In genomic region chr4:81962586-81962985, GRCm38 (mm10) we compare ENCODE assay signal across 20 mouse cellular contexts.
DNase-seq lines count a peak whose midpoint lies in the region; ATAC-seq and TF ChIP-seq lines count a peak whose summit lies in the region.
"Had no signal": no experiment of that assay in that cellular context is flagged by ENCODE, and none has a peak within 500 bp of the region (broad histone marks: within the 10 kb centered on the region; RNA-seq: fewer than 3 reads in every experiment).

No protein-coding gene starts in this region.

- no peaks in the 10 kb centered on the region for H3K9me3 ChIP-seq in forebrain, embryonic 13.5 days (replicated peaks)
- H3K9me3 ChIP-seq in forebrain, embryonic 11.5 days (ENCODE audit: control insufficient read depth, low read length) = no peaks in the 10 kb centered on the region
- H3K9me3 ChIP-seq in lung, embryonic 14.5 days (ENCODE audit: low read depth, low read length) = no peaks in the 10 kb centered on the region
- H3K9me3 ChIP-seq in midbrain, embryonic 15.5 days = no peaks in the 10 kb centered on the region
- H3K9me3 ChIP-seq in midbrain, embryonic 16.5 days (replicated peaks; ENCODE audit: control insufficient read depth, low read length, poor library complexity, severe bottlenecking) = 0 out of 2 replicates have a peak, but pooled peaks cover 2% of the 10 kb centered on the region
- H3K9me3 ChIP-seq in stomach, embryonic 16.5 days (replicated peaks; ENCODE audit: control insufficient read depth, low read length) = no peaks in the 10 kb centered on the region
- H3K9me3 ChIP-seq: embryonic facial prominence, embryonic 13.5 days; heart, embryonic 10.5 days; hindbrain, embryonic 12.5 days had no signal

- peak overlapping the region; percentile 41; the same call in 1 of the 2 replicates for H3K27ac ChIP-seq in forebrain, embryonic 13.5 days
- no peak overlapping the region for H3K27ac ChIP-seq in forebrain, embryonic 11.5 days (ENCODE audit: low read depth, low read length)
- peak overlapping the region; percentile 3; the same call in 1 of the 2 replicates for H3K27ac ChIP-seq in lung, embryonic 14.5 days (ENCODE audit: low read depth)
- H3K27ac ChIP-seq in midbrain, embryonic 15.5 days = no peak overlapping the region
- H3K27ac ChIP-seq in midbrain, embryonic 16.5 days (ENCODE audit: low read length) = no peak overlapping the region
- H3K27ac ChIP-seq in stomach, embryonic 16.5 days (ENCODE audit: low read length) = peak overlapping the region; percentile 55; the same call in 1 of the 2 replicates
- H3K27ac ChIP-seq: embryonic facial prominence, embryonic 13.5 days; heart, embryonic 10.5 days; hindbrain, embryonic 12.5 days had no signal

- peak; percentile 30; the same call in 1 of the 2 replicates for ATAC-seq in forebrain, embryonic 13.5 days
- no peak for ATAC-seq in forebrain, embryonic 11.5 days (replicated peaks; ENCODE audit: low FRiP score)
- no peak for ATAC-seq in lung, embryonic 14.5 days (ENCODE audit: insufficient read depth)
- ATAC-seq in midbrain, embryonic 15.5 days (replicated peaks) = peak; percentile 50; the same call in 1 of the 2 replicates
- ATAC-seq in midbrain, embryonic 16.5 days = no peak
- ATAC-seq in stomach, embryonic 16.5 days (ENCODE audit: insufficient read depth, low FRiP score) = no peak
- ATAC-seq: hindbrain, embryonic 16.5 days had no signal

- H3K4me1 ChIP-seq in forebrain, embryonic 13.5 days = peaks cover 8% of the 10 kb centered on the region; the same call in 1 of the 2 replicates
- H3K4me1 ChIP-seq in forebrain, embryonic 11.5 days (replicated peaks; ENCODE audit: control insufficient read depth, insufficient read depth, low read length) = peaks cover under 1% of the 10 kb centered on the region
- no peaks in the 10 kb centered on the region for H3K4me1 ChIP-seq in lung, embryonic 14.5 days (ENCODE audit: insufficient read depth)
- H3K4me1 ChIP-seq in midbrain, embryonic 15.5 days = 0 out of 2 replicates have a peak, but pooled peaks cover 4% of the 10 kb centered on the region
- H3K4me1 ChIP-seq in midbrain, embryonic 16.5 days (ENCODE audit: control insufficient read depth, insufficient read depth, low read length) = no peaks in the 10 kb centered on the region
- no peaks in the 10 kb centered on the region; the same call in 1 of the 2 replicates for H3K4me1 ChIP-seq in stomach, embryonic 16.5 days (ENCODE audit: control insufficient read depth, insufficient read depth, low read length)

- no peaks in the 10 kb centered on the region for H3K27me3 ChIP-seq in forebrain, embryonic 13.5 days
- H3K27me3 ChIP-seq in forebrain, embryonic 11.5 days (ENCODE audit: control insufficient read depth, insufficient read depth, low read length) = no peaks in the 10 kb centered on the region
- no peaks in the 10 kb centered on the region for H3K27me3 ChIP-seq in lung, embryonic 14.5 days (ENCODE audit: insufficient read depth, low read length)
- no peaks in the 10 kb centered on the region for H3K27me3 ChIP-seq in midbrain, embryonic 15.5 days (replicated peaks)
- no peaks in the 10 kb centered on the region for H3K27me3 ChIP-seq in midbrain, embryonic 16.5 days (ENCODE audit: control insufficient read depth, insufficient read depth, low read depth, low read length)
- H3K27me3 ChIP-seq in stomach, embryonic 16.5 days (ENCODE audit: control insufficient read depth, insufficient read depth, low read length) = no peaks in the 10 kb centered on the region
- H3K27me3 ChIP-seq: embryonic facial prominence, embryonic 13.5 days; hindbrain, embryonic 12.5 days had no signal

- DNase-seq in forebrain, embryonic 11.5 days (ENCODE audit: low spot score) = no peak
- no peak for DNase-seq in lung, embryonic 14.5 days
- DNase-seq in lung, postnatal 36 days = no peak
- no peak for DNase-seq in frontal cortex, postnatal 36 days (ENCODE audit: low spot score in 2 of 2)
- DNase-seq: adrenal gland, postnatal 10 days; cerebellum, adult 11-12 months; cerebellum, adult 9-11 months; cerebellum, postnatal 36 days; gastrocnemius, postnatal 36 days; heart, adult 11 months; heart, postnatal 10 days; heart, postnatal 4 days had no signal

- H3K4me2 ChIP-seq in forebrain, embryonic 13.5 days = no peak overlapping the region
- H3K4me2 ChIP-seq in forebrain, embryonic 11.5 days (ENCODE audit: low read depth, low read length, severe bottlenecking) = no peak overlapping the region
- H3K4me2 ChIP-seq in lung, embryonic 14.5 days = no peak overlapping the region
- H3K4me2 ChIP-seq in midbrain, embryonic 15.5 days = no peak overlapping the region
- H3K4me2 ChIP-seq in midbrain, embryonic 16.5 days (ENCODE audit: low read length) = no peak overlapping the region
- no peak overlapping the region for H3K4me2 ChIP-seq in stomach, embryonic 16.5 days (ENCODE audit: low read depth, low read length)
- H3K4me2 ChIP-seq: embryonic facial prominence, embryonic 13.5 days; hindbrain, embryonic 12.5 days had no signal

- H3K9ac ChIP-seq in forebrain, embryonic 13.5 days = no peak overlapping the region
- H3K9ac ChIP-seq in forebrain, embryonic 11.5 days (ENCODE audit: low read length) = no peak overlapping the region
- H3K9ac ChIP-seq in lung, embryonic 14.5 days = no peak overlapping the region
- no peak overlapping the region for H3K9ac ChIP-seq in midbrain, embryonic 15.5 days
- no peak overlapping the region for H3K9ac ChIP-seq in midbrain, embryonic 16.5 days (ENCODE audit: low read depth, low read length)
- no peak overlapping the region for H3K9ac ChIP-seq in stomach, embryonic 16.5 days (ENCODE audit: low read length)
- H3K9ac ChIP-seq: embryonic facial prominence, embryonic 13.5 days; hindbrain, embryonic 12.5 days had no signal

- WGBS in forebrain, embryonic 13.5 days = 51% methylated on average over 5 of the region's 5 CpGs
- WGBS in forebrain, embryonic 11.5 days = 76% methylated on average over 5 of the region's 5 CpGs
- 51% methylated on average over 5 of the region's 5 CpGs for WGBS in lung, embryonic 14.5 days
- 38% methylated on average over 5 of the region's 5 CpGs for WGBS in midbrain, embryonic 15.5 days
- WGBS in midbrain, embryonic 16.5 days = 40% methylated on average over 5 of the region's 5 CpGs
- WGBS in stomach, embryonic 16.5 days = 52% methylated on average over 5 of the region's 5 CpGs

- H3K36me3 ChIP-seq in forebrain, embryonic 13.5 days (ENCODE audit: poor library complexity, severe bottlenecking) = no peaks in the 10 kb centered on the region
- H3K36me3 ChIP-seq in forebrain, embryonic 11.5 days (ENCODE audit: control insufficient read depth, insufficient read depth, low read length) = no peaks in the 10 kb centered on the region
- no peaks in the 10 kb centered on the region for H3K36me3 ChIP-seq in lung, embryonic 14.5 days (ENCODE audit: insufficient read depth)
- H3K36me3 ChIP-seq in midbrain, embryonic 15.5 days (replicated peaks) = no peaks in the 10 kb centered on the region
- H3K36me3 ChIP-seq in midbrain, embryonic 16.5 days (ENCODE audit: control insufficient read depth, insufficient read depth, low read length) = no peaks in the 10 kb centered on the region
- no peaks in the 10 kb centered on the region for H3K36me3 ChIP-seq in stomach, embryonic 16.5 days (ENCODE audit: control insufficient read depth, insufficient read depth, low read length)
- H3K36me3 ChIP-seq: embryonic facial prominence, embryonic 13.5 days; heart, embryonic 10.5 days; hindbrain, embryonic 12.5 days had no signal

- no peak for TF ChIP-seq CTCF in lung, embryonic 14.5 days (IDR thresholded peaks at IDR 0.05; ENCODE audit: low read depth)

- no peak overlapping the region for H3K4me3 ChIP-seq in forebrain, embryonic 13.5 days
- H3K4me3 ChIP-seq in forebrain, embryonic 11.5 days (ENCODE audit: low read depth, low read length) = no peak overlapping the region
- no peak overlapping the region for H3K4me3 ChIP-seq in lung, embryonic 14.5 days (ENCODE audit: low read depth, low read length)
- no peak overlapping the region for H3K4me3 ChIP-seq in midbrain, embryonic 15.5 days
- H3K4me3 ChIP-seq in midbrain, embryonic 16.5 days (ENCODE audit: low read depth, low read length) = no peak overlapping the region
- no peak overlapping the region for H3K4me3 ChIP-seq in stomach, embryonic 16.5 days (replicated peaks; ENCODE audit: low read length)
- H3K4me3 ChIP-seq: embryonic facial prominence, embryonic 13.5 days; heart, embryonic 10.5 days; hindbrain, embryonic 12.5 days had no signal

Comparison
In these comparisons a context has a peak if more than half of its experiments do, and no peak if none do; other contexts are left out.
1. ATAC-seq: peak in forebrain, embryonic 13.5 days (single experiment) and midbrain, embryonic 15.5 days (single experiment); none in forebrain, embryonic 11.5 days (single experiment), lung, embryonic 14.5 days (single experiment), midbrain, embryonic 16.5 days (single experiment) and stomach, embryonic 16.5 days (single experiment).
2. H3K27ac ChIP-seq: peak in forebrain, embryonic 13.5 days (single experiment), lung, embryonic 14.5 days (single experiment) and stomach, embryonic 16.5 days (single experiment); none in forebrain, embryonic 11.5 days (single experiment), midbrain, embryonic 15.5 days (single experiment) and midbrain, embryonic 16.5 days (single experiment).